Mouse (Mus musculus): ENCODE measurements around the gene 1700025G04Rik.

DNA sequence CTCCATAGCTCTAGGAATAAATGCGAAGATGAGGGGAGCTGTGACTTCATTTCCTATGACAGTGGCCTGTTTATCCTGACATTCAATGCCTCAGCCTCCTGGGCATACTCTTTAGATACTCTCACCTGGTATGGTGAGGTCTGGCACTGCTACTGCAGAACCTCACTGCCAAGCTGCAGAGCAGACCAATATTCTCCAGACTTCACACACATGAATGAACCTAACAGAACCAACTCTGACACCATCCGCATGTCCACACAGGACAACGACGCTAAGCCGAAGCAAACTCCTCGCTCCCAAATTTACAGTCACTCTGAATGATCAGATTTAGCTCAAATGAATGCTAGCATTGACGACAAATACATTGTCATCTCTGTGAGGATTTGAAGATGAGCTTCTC, 24.4 kb downstream of the 1700025G04Rik start:
- TF ChIP-seq POLR2A (IDR thresholded peaks at IDR 0.05; ENCODE audit: borderline replicate concordance, extremely low read depth, low read depth, low read length) = no peak
- no peak for TF ChIP-seq CTCF (IDR thresholded peaks at IDR 0.05; ENCODE audit: insufficient read depth, low read length)
